Mouse (Mus musculus): ENCODE data around the gene Tmem231.

Gene Tmem231

GRCm38 (mm10) chr8:111933348-111934076, at the start of gene Tmem231:
Gene Tmem231, minus strand, starts transcription at chr8:111933881.
- peak; percentile 81 to 82 for DNase-seq

DNA sequence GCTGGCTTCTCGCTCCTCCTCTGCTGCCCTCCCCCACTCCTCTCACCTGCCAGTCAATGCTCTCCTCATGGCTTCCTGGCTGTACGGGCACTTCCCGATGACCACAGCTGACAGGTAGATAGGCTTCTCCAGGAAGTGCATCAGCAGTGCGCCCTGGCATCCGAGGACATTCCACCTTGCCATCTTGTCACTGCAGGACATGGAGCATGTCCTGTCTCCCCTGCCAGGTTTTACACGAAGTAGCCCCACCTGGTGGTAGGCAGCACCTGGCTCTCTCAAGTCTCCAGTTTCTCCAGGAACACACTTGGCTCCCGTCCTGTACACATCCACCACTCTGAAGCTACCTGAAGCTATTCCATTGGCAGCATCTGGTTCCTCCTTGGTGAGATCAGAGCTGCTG, 48.4 kb upstream of the Tmem231 start:
- peak in 1 of 2 experiments; percentile 21 for DNase-seq

- DNase-seq = no peak
Measured at GRCm38 (mm10) chr8:111978147-111978546, 44.5 kb upstream of the Tmem231 start.

GRCm38 (mm10) chr8:111976326-111976725, 42.6 kb upstream of the Tmem231 start:
- DNase-seq = no peak

- no peak for DNase-seq
Measured at GRCm38 (mm10) chr8:111975706-111976105, 42.0 kb upstream of the Tmem231 start.

- no peak for DNase-seq
Measured at GRCm38 (mm10) chr8:111974138-111974537, 40.5 kb upstream of the Tmem231 start.

DNA sequence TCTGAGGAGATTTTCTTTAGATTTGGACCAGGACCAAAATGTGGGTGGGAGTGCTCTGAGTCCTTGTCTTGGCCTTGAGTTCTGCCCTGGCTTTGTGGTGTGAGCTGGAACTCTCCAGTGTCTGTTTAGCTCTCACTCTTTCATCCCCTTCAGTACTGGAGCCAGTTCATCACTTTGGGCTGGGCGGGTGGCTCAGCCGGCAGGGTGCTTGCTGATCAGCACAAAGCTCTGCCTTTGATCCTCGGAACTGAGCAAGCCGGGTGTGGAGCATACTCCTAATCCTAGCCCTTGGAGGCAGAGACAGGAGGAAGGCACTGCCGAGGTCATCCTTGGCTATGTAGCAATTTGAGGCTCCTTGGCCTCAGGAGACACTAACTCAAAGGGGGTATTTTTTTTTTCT, 35.3 kb upstream of the Tmem231 start:
- DNase-seq = no peak

- DNase-seq = no peak
Measured at GRCm38 (mm10) chr8:111968541-111968940, 34.9 kb upstream of the Tmem231 start.

DNA sequence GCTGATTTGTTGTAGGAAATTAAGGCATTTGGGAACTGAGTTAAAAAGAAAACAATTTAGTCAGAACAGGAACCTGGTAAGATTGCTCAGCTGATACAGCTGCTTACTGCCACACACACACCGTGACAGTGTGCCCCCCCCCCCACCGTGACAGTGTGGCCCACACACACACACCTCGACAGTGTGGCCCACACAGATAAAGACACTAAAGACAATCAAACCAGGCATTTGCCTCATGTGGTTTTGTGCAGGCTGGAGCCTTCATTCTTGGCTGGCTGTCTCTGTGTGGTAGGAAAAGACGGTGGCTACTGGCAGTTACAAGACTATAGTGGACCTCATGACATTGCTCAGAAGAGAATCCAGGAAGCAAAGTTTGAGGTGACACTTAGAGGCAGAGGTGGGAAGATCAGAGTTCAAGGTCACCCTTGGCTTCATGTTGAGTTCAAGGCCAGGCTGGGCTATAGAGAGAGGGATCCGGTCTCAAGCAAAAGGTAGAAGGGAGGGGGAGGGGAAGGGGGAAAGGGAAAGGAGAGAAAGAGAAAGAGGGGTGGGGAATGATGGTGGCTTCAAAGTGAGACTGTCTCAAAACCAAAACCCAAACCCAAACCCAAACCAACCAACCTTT, 33.7 kb upstream of the Tmem231 start:
- no peak for DNase-seq

- DNase-seq = no peak
Measured at GRCm38 (mm10) chr8:111964849-111965561, 31.3 kb upstream of the Tmem231 start.

- DNase-seq = no peak
Measured at GRCm38 (mm10) chr8:111964351-111964750, 30.7 kb upstream of the Tmem231 start.

GRCm38 (mm10) chr8:111963546-111963945, 29.9 kb upstream of the Tmem231 start:
- no peak for DNase-seq

DNA sequence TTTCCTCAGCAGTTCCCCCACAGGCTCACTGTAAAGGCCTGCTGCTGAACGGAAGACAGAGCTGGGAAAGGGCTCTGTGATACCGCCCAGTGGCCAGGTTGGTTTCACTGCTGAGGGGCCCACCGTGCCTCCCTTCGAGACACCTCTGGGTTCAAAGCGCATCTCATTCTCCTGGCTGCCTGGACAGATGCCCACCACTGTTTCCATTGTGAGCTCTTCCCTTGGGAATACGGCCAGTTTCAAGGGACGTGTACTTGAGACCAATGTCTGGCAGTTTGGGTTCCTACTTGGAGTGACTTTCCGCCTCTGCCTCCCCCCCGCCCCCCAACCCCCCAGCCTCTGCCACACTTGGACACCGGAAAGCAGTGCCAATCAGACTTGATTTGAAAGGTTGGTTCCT, 29.4 kb upstream of the Tmem231 start:
- no peak for DNase-seq

GRCm38 (mm10) chr8:111962589-111962988, 28.9 kb upstream of the Tmem231 start:
- DNase-seq = no peak

GRCm38 (mm10) chr8:111961330-111961729, 27.6 kb upstream of the Tmem231 start:
- DNase-seq = no peak

GRCm38 (mm10) chr8:111960591-111961321, 27.1 kb upstream of the Tmem231 start:
- DNase-seq = no peak

DNA sequence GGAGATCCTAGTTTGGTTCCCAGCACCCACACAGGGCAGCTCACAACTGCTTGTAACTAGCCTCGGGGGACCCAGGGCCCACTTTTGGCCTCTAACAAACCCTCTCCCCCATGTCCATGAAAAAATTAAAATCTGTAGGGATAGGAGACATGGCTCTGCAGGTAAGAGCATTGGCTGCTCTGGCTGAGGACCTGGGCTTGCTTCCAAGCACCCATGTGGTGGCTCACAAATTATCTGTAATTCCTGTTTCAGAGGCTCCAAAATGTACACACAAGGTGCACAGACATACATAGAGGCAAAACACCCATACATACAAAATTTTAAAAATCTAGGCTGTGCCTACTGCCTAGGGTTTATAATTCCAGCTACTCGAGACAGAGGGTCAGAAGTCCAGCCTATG, 23.6 kb upstream of the Tmem231 start:
- DNase-seq = no peak

DNA sequence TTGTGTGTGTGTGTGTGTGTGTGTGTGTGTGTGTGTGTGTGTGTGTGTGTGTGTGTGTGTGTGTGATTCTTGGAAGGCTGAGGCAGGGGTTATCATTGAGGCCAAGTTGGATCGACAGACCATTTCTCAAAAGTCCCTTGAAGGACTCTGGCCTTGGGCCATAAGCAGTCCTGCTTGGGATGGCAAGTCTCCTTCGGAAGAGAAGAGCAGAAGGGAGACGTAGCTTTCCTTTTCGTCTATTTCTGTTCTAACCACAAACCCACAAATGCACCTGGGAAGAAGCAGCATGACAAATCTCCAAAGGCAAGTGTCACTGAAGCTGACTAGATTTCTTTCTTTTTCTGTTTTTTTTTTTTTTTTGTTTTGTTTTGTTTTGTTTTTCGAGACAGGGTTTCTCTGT, 22.2 kb upstream of the Tmem231 start:
- DNase-seq = no peak

- DNase-seq = no peak
Measured at GRCm38 (mm10) chr8:111954844-111955594, 21.3 kb upstream of the Tmem231 start.

- DNase-seq = no peak
Measured at GRCm38 (mm10) chr8:111951936-111952335, 18.3 kb upstream of the Tmem231 start.

GRCm38 (mm10) chr8:111951317-111951716, 17.6 kb upstream of the Tmem231 start:
- DNase-seq = peak; percentile 63 to 64

- no peak for DNase-seq
Measured at GRCm38 (mm10) chr8:111950846-111951245, 17.2 kb upstream of the Tmem231 start.

Measured in spleen, adult 18-20 months (tissue).